Mouse (Mus musculus): ENCODE data around the gene Rtkn2.

DNA sequence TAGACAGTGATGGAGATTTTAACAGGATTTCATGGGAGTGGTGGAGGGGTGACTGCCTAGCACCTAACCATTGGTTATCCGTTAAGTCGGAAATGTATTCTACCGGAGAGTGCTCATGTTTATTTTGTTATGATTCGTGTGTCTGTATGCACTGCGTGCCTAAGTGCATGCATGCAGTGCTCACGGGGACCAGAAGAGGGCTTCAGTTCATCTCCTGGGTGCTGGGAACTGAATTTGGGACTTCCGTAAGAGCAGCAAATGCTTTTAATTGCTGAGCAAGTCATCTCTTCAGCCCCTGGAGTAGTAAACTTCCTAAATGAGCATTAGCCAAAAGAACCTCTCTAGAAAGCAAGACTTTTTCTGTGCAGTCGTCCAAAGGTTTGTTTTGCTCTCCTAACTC, 72.9 kb downstream of the Rtkn2 start:
- TF ChIP-seq GATA1 (IDR thresholded peaks at IDR 0.05; ENCODE audit: borderline replicate concordance, low read length): no peak
- TF ChIP-seq FLI1 (IDR thresholded peaks at IDR 0.05; ENCODE audit: low read length): no peak
